Mouse (Mus musculus): ENCODE results near the gene Fuk. TPM values are rescaled to one million over a fixed set of nuclear protein-coding genes. Genes with fewer than 3 reads are reported as not detected.
"Not testable (repeated sequence)": the region's sequence is repeated elsewhere in the genome, so short reads cannot be mapped to it uniquely, and the experiment has no call there.

Gene Fuk
- polyA plus RNA-seq, 1 experiment from 2014 or later = 2.2 TPM

DNA sequence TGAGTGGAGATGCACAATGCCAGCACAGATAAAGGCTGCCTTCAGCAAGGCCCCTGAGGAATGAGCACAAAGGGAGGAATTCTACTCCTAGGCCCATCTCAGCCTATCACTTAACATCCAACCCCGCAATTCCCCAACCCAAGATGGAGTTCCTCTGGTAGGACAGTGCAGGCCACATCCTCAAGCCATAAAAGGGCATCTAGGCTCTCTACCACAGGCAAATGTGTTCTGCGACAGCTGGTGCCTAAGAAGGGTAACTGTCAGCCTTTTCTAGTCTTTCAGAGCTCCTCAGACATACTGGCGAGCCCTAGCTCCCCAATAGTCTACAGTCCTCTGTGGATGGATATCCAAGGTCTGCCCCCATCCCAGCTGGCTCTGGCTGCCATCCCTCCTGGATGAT lies 15.7 kb downstream of the Fuk start:
- no peak overlapping the region for H3K9ac ChIP-seq (replicated peaks)
- TF ChIP-seq EP300 (IDR thresholded peaks at IDR 0.05; ENCODE audit: low read depth) (no peak), CTCF (IDR thresholded peaks at IDR 0.05; ENCODE audit: low read depth) (no peak)
- WGBS (ENCODE audit: insufficient replicate concordance) = 87% methylated on average over 3 of the region's 3 CpGs
- H3K27me3 ChIP-seq (ENCODE audit: insufficient read depth, low read length) = no peaks in the 10 kb centered on the region
- H3K27ac ChIP-seq (ENCODE audit: low read depth) = no peak overlapping the region
- H3K4me2 ChIP-seq (ENCODE audit: low read depth, low read length) = no peak overlapping the region
- no peak for DNase-seq
- no peaks in the 10 kb centered on the region for H3K4me1 ChIP-seq (ENCODE audit: insufficient read depth)
- no peak overlapping the region for H3K4me3 ChIP-seq (ENCODE audit: low read depth, low read length)
- no peak for ATAC-seq
- H3K9me3 ChIP-seq (ENCODE audit: low read length) = no peaks in the 10 kb centered on the region
- peaks cover 39% of the 10 kb centered on the region for H3K36me3 ChIP-seq (replicated peaks; ENCODE audit: insufficient read depth, low read length)

GRCm38 (mm10) chr8:110883824-110884223 lies 18.5 kb downstream of the Fuk start:
- Histone ChIP-seq H3K4me1 (ENCODE audit: insufficient read depth) (no peaks in the 10 kb centered on the region), H3K36me3 (replicated peaks; ENCODE audit: insufficient read depth, low read length) (peaks cover 62% of the 10 kb centered on the region), H3K4me2 (ENCODE audit: low read depth, low read length) (no peak overlapping the region), H3K9me3 (ENCODE audit: low read length) (no peaks in the 10 kb centered on the region), H3K27ac (ENCODE audit: low read depth) (no peak overlapping the region), H3K9ac (replicated peaks) (no peak overlapping the region), H3K4me3 (ENCODE audit: low read depth, low read length) (no peak overlapping the region), H3K27me3 (ENCODE audit: insufficient read depth, low read length) (no peaks in the 10 kb centered on the region)
- WGBS (ENCODE audit: insufficient replicate concordance) = 93% methylated on average over 18 of the region's 18 CpGs
- no peak for DNase-seq
- TF ChIP-seq CTCF (IDR thresholded peaks at IDR 0.05; ENCODE audit: low read depth) = no peak
- TF ChIP-seq EP300 (IDR thresholded peaks at IDR 0.05; ENCODE audit: low read depth) = no peak
- ATAC-seq = no peak

DNA sequence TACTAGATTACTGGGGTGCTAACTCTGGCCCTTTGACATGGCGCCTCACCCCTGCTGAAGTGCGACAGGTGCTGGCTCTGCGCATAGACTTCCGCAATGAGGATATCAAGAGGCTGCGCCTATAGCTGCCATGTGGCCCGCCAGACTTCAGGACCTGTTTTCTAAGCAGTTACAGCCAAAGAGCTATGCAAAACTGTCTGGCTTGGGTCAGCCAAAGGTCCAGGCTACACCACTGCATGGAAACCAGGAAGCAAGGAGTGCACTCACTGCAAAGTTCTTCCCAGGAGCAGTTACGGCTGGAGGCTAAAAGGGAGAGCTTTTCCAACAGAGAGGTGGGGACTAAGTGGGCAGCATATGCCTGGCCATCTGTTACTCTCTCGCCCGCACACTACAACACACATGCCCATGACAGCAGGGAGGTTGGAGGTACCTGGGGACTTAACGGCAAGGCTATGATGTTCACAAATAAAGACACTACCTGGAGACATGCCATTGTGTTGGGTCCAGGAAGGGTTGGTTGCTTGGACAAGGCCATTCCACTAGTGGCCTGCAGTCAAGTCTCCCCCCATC lies 20.5 kb downstream of the Fuk start:
- ATAC-seq (no peak), DNase-seq (no peak)
- no peak for TF ChIP-seq CTCF (IDR thresholded peaks at IDR 0.05; ENCODE audit: low read depth)
- TF ChIP-seq EP300 (IDR thresholded peaks at IDR 0.05; ENCODE audit: low read depth) = no peak
- no peak overlapping the region for H3K4me2 ChIP-seq (ENCODE audit: low read depth, low read length)
- H3K27ac ChIP-seq (ENCODE audit: low read depth) = no peak overlapping the region
- WGBS (ENCODE audit: insufficient replicate concordance) = 94% methylated on average over 10 of the region's 10 CpGs
- no peak overlapping the region for H3K9ac ChIP-seq (replicated peaks)
- H3K36me3 ChIP-seq (replicated peaks; ENCODE audit: insufficient read depth, low read length) = peaks cover 67% of the 10 kb centered on the region
- H3K9me3 ChIP-seq (ENCODE audit: low read length) = no peaks in the 10 kb centered on the region
- H3K4me3 ChIP-seq (ENCODE audit: low read depth, low read length) = no peak overlapping the region
- no peaks in the 10 kb centered on the region for H3K27me3 ChIP-seq (ENCODE audit: insufficient read depth, low read length)
- H3K4me1 ChIP-seq (ENCODE audit: insufficient read depth) = no peaks in the 10 kb centered on the region

DNA sequence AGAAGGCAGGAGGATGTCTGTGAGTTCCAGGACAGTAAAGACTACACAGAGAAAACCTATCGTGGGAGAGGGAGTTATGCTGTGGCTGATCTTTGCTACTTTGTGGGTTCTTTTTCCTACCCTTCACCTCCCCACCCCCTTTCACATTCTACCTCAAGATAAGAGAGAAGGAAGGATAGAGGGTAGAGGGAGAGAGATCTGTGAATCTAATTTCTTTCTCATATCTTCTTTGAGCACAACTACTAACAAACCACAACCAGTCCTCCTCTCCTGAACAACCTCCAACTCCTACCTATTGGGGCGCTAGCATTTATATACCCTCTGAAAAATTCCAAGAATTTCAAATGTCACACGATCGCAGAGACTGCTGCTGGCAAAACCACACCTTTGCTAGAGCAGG lies 24.4 kb downstream of the Fuk start:
- no peaks in the 10 kb centered on the region for H3K27me3 ChIP-seq (ENCODE audit: insufficient read depth, low read length)
- DNase-seq = no peak
- H3K9me3 ChIP-seq (ENCODE audit: low read length) = no peaks in the 10 kb centered on the region
- H3K4me2 ChIP-seq (ENCODE audit: low read depth, low read length) = no peak overlapping the region
- no peaks in the 10 kb centered on the region for H3K4me1 ChIP-seq (ENCODE audit: insufficient read depth)
- no peak overlapping the region for H3K4me3 ChIP-seq (ENCODE audit: low read depth, low read length)
- peaks cover 79% of the 10 kb centered on the region for H3K36me3 ChIP-seq (replicated peaks; ENCODE audit: insufficient read depth, low read length)
- ATAC-seq = peak; percentile 56
- TF ChIP-seq CTCF (IDR thresholded peaks at IDR 0.05; ENCODE audit: low read depth) (no peak), EP300 (IDR thresholded peaks at IDR 0.05; ENCODE audit: low read depth) (no peak)
- H3K9ac ChIP-seq (replicated peaks) = no peak overlapping the region
- no peak overlapping the region for H3K27ac ChIP-seq (ENCODE audit: low read depth)
- WGBS (ENCODE audit: insufficient replicate concordance) = 56% methylated on average over 4 of the region's 4 CpGs

DNA sequence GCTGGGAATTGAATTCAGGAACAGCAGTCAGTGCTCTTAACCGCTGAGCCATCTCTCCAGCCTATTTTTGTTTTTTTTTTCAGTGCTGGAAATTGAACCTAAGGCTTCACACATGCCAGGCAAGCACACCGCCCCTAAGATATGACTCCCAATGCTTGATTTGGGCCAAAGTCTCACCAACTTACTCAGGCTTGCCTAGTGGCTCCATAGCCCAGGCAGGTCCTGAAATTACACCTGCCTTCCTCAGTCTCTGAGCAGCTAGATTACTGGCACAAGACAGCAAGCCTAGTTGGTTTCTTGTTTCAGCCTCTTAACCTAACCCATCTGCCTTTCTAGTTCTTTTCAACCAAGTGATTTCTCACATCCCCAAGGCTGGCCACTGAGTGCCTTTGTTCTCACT lies 31.8 kb downstream of the Fuk start:
- Histone ChIP-seq H3K9ac (replicated peaks) (no peak overlapping the region), H3K36me3 (replicated peaks; ENCODE audit: insufficient read depth, low read length) (peaks cover 82% of the 10 kb centered on the region), H3K9me3 (ENCODE audit: low read length) (no peaks in the 10 kb centered on the region), H3K4me3 (ENCODE audit: low read depth, low read length) (no peak overlapping the region), H3K27ac (ENCODE audit: low read depth) (no peak overlapping the region), H3K4me2 (ENCODE audit: low read depth, low read length) (no peak overlapping the region), H3K4me1 (ENCODE audit: insufficient read depth) (no peaks in the 10 kb centered on the region), H3K27me3 (ENCODE audit: insufficient read depth, low read length) (no peaks in the 10 kb centered on the region)
- WGBS (ENCODE audit: insufficient replicate concordance) = 87% methylated on average over 2 of the region's 2 CpGs
- TF ChIP-seq EP300 (IDR thresholded peaks at IDR 0.05; ENCODE audit: low read depth) (no peak), CTCF (IDR thresholded peaks at IDR 0.05; ENCODE audit: low read depth) (no peak)
- ATAC-seq (no peak), DNase-seq (no peak)

GRCm38 (mm10) chr8:110861347-110862025 lies 40.8 kb downstream of the Fuk start:
- WGBS (ENCODE audit: insufficient replicate concordance) = 85% methylated on average over 7 of the region's 7 CpGs
- H3K27ac ChIP-seq (ENCODE audit: low read depth); ATAC-seq; H3K9me3 ChIP-seq (ENCODE audit: low read length); H3K9ac ChIP-seq (replicated peaks); DNase-seq; H3K27me3 ChIP-seq (ENCODE audit: insufficient read depth, low read length); H3K4me3 ChIP-seq (ENCODE audit: low read depth, low read length); H3K4me1 ChIP-seq (ENCODE audit: insufficient read depth); H3K4me2 ChIP-seq (ENCODE audit: low read depth, low read length): not testable (repeated sequence)
- H3K36me3 ChIP-seq (replicated peaks; ENCODE audit: insufficient read depth, low read length) = peaks cover 87% of the 10 kb centered on the region

Data from liver, postnatal 0 days (tissue).